Mouse (Mus musculus) neural tube, embryonic 15.5 days (tissue): Measurements from ENCODE around the gene Tmc2. TPM values are rescaled to one million over a fixed set of nuclear protein-coding genes. Genes with fewer than 3 reads are reported as not detected.

ENCODE experiments used
- ATAC-seq: fragments of 200-750 bp; cut with Nextera tagmentation; 2 replicates; pipeline ENCODE4 v1.8.0; 2017; ENCODE audit warnings: mild to moderate bottlenecking, moderate TSS enrichment, moderate library complexity; ENCODE audit not compliant: low FRiP score
- H3K27ac ChIP-seq: fragments of 300-500 bp; sonication (generic); replicated peaks from 2 replicates; pipeline ENCODE4 v1.5.1; 2015; ENCODE audit warnings: mild to moderate bottlenecking, inconsistent platforms
- H3K27me3 ChIP-seq: fragments of 300-500 bp; sonication (generic); replicated peaks from 2 replicates; pipeline ENCODE4 v1.6.1; 2015; ENCODE audit warnings: inconsistent platforms
- H3K36me3 ChIP-seq: fragments of 300-500 bp; sonication (generic); 2 replicates; pipeline ENCODE4 v1.6.1; 2015; ENCODE audit warnings: inconsistent platforms
- H3K4me1 ChIP-seq: fragments of 300-500 bp; sonication (generic); 2 replicates; pipeline ENCODE4 v1.6.1; 2015; ENCODE audit warnings: inconsistent platforms
- H3K4me2 ChIP-seq: fragments of 300-500 bp; sonication (generic); 2 replicates; pipeline ENCODE4 v1.6.1; 2015; ENCODE audit warnings: inconsistent platforms, mild to moderate bottlenecking, moderate library complexity
- H3K4me3 ChIP-seq: fragments of 300-500 bp; sonication (generic); replicated peaks from 2 replicates; pipeline ENCODE4 v1.5.1; 2015; ENCODE audit warnings: mild to moderate bottlenecking, inconsistent platforms
- H3K9ac ChIP-seq: fragments of 300-500 bp; sonication (generic); replicated peaks from 2 replicates; pipeline ENCODE4 v1.6.1; 2015; ENCODE audit warnings: mild to moderate bottlenecking, inconsistent platforms
- H3K9me3 ChIP-seq: fragments of 300-500 bp; sonication (generic); replicated peaks from 2 replicates; pipeline ENCODE4 v1.6.1; 2016; ENCODE audit warnings: inconsistent platforms
- WGBS: fragments of 180-500 bp; shearing (Covaris S2); methylation state at CpG from one replicate; pipeline ENCODE4 v1.1.7; 2015; ENCODE audit warnings: mixed read lengths; 5-methylcytosine and 5-hydroxymethylcytosine counted together
- polyA plus RNA-seq: library from polyadenylated mRNA; unstranded; fragments of >200 nt; fragmentation: Nextera tagmentation; extraction: Ambion mirVana; gene quantifications from 2 replicates; pipeline ENCODE4 v1.2.1, GENCODE M21; 2015

Tmc2 gene
- polyA plus RNA-seq, 1 experiment from 2014 or later, result not detected

DNA sequence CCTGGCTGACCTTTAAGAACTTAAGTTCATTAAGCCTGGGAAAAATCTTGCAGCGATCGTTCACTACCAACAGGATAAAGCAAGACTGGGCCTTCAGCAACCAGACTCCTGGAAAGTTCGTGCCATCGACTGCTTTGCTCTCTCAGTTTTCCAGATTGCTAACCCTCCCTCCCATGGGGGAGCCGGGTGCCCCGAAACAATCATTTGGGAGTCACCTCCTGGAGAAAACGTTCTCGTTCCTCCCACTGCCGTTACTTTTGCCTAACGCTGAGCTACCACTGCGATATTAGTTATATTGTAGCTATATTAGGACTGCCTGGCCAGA, 16.7 kb upstream of the Tmc2 start:
- Histone ChIP-seq H3K27ac (peak overlapping the region; percentile 98), H3K4me1 (peaks cover 30% of the 10 kb centered on the region), H3K9me3 (no peaks in the 10 kb centered on the region), H3K36me3 (peaks cover 28% of the 10 kb centered on the region), H3K4me2 (peak overlapping the region; percentile 77), H3K4me3 (peak overlapping the region; percentile 97), H3K27me3 (no peaks in the 10 kb centered on the region), H3K9ac (peak overlapping the region; percentile 98)
- under 1% methylated on average over 11 of the region's 11 CpGs for WGBS
- no peak for ATAC-seq

DNA sequence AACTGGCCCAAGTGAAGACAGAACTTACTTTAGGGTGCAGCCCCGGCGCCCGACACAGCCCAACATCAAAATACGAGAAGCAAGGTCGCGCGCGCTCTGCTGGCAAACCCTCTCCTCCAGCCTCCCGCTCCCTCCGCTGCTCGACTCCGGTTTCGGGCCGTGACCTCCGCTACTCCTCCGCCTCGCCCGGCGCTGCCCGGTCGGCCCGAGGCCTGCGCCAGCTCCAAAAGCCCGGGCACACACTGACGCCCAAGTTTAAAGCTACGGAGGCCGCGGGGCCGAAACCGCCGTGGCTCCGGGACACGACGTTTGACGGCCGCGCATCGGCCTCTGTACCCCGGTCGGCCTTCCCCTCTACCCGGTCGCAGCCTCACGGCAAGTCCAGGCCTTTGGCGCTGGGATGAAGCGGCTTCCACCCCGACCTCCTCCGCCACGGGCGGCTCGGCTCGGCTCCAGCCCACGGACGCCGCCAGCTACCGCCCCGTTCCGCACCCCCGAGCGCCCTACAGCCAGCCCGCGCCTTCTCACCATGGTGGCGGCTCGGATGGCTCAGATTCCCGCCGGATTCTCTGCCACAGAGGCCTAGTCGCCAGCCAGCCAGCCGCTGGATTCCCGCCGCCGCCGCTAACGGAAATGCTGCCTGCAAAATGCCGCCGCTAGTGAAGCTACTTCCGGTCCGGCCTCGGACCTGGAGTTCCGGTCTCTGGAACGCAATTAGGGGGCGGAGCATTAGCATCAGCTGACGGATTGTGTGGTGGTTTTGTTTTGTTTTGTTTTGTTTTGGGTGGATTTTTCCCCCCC, 16.1 kb upstream of the Tmc2 start, which contains the start of gene Snrpb:
Snrpb (minus strand) TSS at position 698 of the 801 bp plus-strand sequence.
- Histone ChIP-seq H3K4me1 (peaks cover 30% of the 10 kb centered on the region), H3K36me3 (peaks cover 22% of the 10 kb centered on the region), H3K27me3 (no peaks in the 10 kb centered on the region), H3K9ac (peak within 1 kb of the TSS; percentile 98), H3K27ac (peak within 1 kb of the TSS; percentile 98), H3K4me3 (peak within 1 kb of the TSS; percentile 97), H3K9me3 (no peaks in the 10 kb centered on the region), H3K4me2 (peak within 1 kb of the TSS; percentile 77)
- WGBS, result under 1% methylated on average over 77 of the region's 81 CpGs
- peak; percentile 96 for ATAC-seq

DNA sequence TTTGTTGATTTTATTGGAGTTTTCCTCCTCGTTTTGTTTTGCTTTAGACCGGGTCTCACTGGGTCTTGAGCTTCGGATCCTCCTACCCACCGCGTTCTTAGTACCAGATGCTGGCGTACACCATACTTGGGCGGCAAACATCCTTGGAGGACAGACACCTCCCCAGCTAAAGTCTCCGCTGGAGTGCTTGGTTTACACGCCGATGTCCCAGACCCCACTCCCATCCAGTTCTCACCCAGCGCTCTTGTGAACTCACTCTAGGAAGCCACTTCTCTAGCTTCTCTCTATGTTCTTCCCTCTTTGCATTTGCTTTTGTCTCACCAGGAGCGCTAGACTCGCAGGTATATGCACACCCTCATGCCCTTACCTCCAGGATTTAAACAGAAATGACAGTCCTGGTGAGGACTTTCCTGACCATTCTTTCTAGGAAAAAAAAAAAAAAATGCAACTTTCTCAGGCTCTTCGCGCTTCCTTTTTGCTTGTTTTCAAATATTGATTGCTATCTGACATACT, 15.4 kb upstream of the Tmc2 start:
- Histone ChIP-seq H3K9me3 (no peaks in the 10 kb centered on the region), H3K9ac (peak overlapping the region; percentile 46), H3K4me2 (peak overlapping the region; percentile 77), H3K36me3 (peaks cover 16% of the 10 kb centered on the region), H3K4me3 (peak overlapping the region; percentile 97), H3K27ac (peak overlapping the region; percentile 98), H3K4me1 (peaks cover 30% of the 10 kb centered on the region), H3K27me3 (no peaks in the 10 kb centered on the region)
- WGBS, result under 1% methylated on average over 15 of the region's 15 CpGs
- peak; percentile 78 for ATAC-seq

DNA sequence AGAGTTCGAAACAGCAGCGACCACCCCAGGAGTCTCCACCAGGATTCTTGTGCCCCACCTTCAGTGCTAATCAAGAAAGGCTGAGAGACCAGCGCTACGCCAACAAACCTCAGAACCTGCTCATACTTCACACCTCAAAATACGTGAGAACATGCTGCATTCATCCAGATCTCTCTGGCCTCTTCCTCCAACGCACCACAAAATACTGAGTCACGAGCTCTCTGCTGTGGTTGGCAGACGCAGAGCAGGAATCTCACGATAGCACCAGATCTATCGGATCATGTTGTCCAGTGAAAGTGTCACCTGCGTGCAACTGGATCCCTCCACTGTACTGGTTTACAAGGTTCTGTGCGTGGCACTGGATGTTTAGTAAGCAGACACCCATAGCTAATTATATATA, 6.6 kb upstream of the Tmc2 start:
- no peaks in the 10 kb centered on the region for H3K4me1 ChIP-seq
- ATAC-seq, result no peak
- no peak overlapping the region for H3K27ac ChIP-seq
- H3K9me3 ChIP-seq, result no peaks in the 10 kb centered on the region
- H3K4me2 ChIP-seq, result no peak overlapping the region
- H3K36me3 ChIP-seq, result no peaks in the 10 kb centered on the region
- no peaks in the 10 kb centered on the region for H3K27me3 ChIP-seq
- WGBS, result 91% methylated on average over 12 of the region's 12 CpGs
- no peak overlapping the region for H3K4me3 ChIP-seq
- H3K9ac ChIP-seq, result no peak overlapping the region

DNA sequence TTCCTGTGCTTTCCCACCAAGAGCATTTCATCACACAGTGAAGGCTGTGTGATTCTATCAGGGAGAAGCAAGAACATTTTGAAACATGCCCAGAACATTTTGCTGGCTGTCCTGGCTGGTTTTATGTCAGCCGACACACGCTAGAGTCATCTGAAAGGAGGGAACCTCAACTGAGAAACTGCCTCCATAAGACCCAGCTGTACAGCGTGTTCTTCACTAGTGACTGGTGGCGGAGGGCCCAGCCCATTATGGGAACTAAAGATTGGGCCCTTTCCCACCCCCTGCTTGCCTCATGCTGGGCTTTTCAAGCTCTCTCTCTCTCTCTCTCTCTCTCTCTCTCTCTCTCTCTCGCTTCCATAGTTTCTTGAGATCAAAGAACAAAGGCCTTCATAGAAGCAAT, 6.0 kb downstream of the Tmc2 start:
- no peak overlapping the region for H3K9ac ChIP-seq
- H3K27me3 ChIP-seq, result no peaks in the 10 kb centered on the region
- H3K4me3 ChIP-seq, result no peak overlapping the region
- H3K36me3 ChIP-seq, result no peaks in the 10 kb centered on the region
- no peak overlapping the region for H3K4me2 ChIP-seq
- 61% methylated on average over 5 of the region's 5 CpGs for WGBS
- no peak overlapping the region for H3K27ac ChIP-seq
- no peak for ATAC-seq
- H3K9me3 ChIP-seq, result 0 out of 2 replicates have a peak, but pooled peaks cover 7% of the 10 kb centered on the region
- no peaks in the 10 kb centered on the region for H3K4me1 ChIP-seq

DNA sequence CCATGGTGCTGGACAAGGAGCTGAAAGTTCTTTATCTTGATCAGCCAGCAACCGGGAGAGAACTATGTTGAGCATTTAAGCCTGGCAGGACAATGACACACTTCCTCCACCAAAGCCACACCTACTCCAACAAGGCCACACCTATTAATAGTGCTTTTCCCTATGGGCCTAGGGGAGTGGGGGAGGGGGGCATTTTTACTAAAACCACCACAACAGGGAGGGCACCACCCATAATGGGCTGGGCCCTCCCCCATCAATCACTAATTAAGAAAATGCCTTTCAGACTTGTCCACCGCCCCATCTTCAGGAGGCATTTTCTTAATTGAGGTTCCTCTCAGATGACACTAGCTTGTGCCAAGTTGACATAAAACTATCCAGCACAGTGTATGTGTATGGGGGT, 12.4 kb downstream of the Tmc2 start:
- Histone ChIP-seq H3K27ac (no peak overlapping the region), H3K4me1 (no peaks in the 10 kb centered on the region), H3K9me3 (no peaks in the 10 kb centered on the region), H3K9ac (no peak overlapping the region), H3K36me3 (no peaks in the 10 kb centered on the region), H3K4me2 (no peak overlapping the region), H3K27me3 (no peaks in the 10 kb centered on the region), H3K4me3 (no peak overlapping the region)
- no peak for ATAC-seq
- WGBS, result 76% methylated on average over 2 of the region's 2 CpGs

DNA sequence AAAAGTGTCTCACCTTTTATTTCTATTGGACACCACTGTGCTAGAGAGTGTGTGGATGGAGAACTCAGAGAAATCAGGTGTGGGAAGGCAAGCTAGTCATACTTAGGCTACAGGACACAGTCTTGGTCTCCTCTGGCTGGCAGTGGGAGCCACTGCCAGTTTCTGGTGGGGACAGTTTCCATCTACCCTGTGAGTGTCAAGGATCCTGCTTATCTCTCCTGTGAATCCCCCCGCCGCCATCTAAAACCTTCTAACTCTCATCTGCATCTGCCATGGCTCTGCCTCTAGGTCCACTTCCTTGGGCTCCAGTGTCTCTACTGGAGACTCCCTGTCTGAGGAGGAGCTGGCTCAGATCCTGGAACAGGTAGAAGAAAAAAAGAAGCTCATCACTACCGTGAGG, 13.0 kb downstream of the Tmc2 start:
- no peak overlapping the region for H3K27ac ChIP-seq
- no peak overlapping the region for H3K4me2 ChIP-seq
- 97% methylated on average over 3 of the region's 3 CpGs for WGBS
- no peak overlapping the region for H3K4me3 ChIP-seq
- no peaks in the 10 kb centered on the region for H3K9me3 ChIP-seq
- no peaks in the 10 kb centered on the region for H3K27me3 ChIP-seq
- H3K36me3 ChIP-seq, result no peaks in the 10 kb centered on the region
- no peak overlapping the region for H3K9ac ChIP-seq
- no peaks in the 10 kb centered on the region for H3K4me1 ChIP-seq
- ATAC-seq, result no peak

DNA sequence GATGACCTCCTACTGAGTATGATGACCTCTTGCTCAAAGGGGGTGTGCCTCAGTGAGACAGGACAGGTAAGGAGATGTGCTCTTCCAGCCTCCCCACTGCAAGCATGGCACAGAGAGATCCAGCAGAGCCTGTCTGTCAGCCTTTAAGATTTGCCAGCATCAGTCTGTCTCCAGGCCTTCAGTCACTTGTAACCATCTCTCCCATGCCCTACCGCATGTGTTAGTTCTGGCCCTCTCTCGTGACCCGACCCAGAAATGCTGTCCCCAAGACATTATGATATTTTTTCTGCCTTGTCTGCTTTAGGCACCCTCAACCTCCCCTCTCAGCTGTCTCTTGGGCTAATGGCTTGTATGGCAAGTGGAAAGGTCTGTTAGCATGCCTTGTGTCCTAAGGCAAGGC, 14.6 kb downstream of the Tmc2 start:
- WGBS, result 81% methylated on average over 3 of the region's 3 CpGs
- Histone ChIP-seq H3K27me3 (no peaks in the 10 kb centered on the region), H3K9ac (no peak overlapping the region), H3K4me2 (no peak overlapping the region), H3K27ac (no peak overlapping the region), H3K9me3 (no peaks in the 10 kb centered on the region), H3K4me1 (no peaks in the 10 kb centered on the region), H3K36me3 (no peaks in the 10 kb centered on the region), H3K4me3 (no peak overlapping the region)
- no peak for ATAC-seq

DNA sequence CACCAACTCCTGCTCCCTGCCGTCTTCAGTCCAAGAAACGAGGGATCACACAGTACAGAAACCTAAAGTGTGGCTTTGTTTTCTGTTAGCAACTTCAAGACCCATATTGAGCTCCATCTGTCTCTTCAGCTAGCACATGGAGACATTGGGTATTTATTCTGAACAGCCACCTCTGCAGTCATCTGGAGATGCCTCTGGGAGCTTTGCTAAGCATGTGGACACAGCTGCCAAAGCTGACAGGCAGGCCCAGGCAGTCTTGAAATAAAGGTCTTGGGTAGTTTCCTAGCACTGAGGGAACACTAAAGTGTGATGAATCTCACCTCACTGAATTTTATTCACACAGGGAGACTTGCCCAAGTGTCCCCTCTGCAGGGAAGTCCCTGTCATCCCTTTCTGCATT, 16.6 kb downstream of the Tmc2 start:
- no peak overlapping the region for H3K4me3 ChIP-seq
- H3K9me3 ChIP-seq, result no peaks in the 10 kb centered on the region
- no peak overlapping the region for H3K9ac ChIP-seq
- no peaks in the 10 kb centered on the region for H3K36me3 ChIP-seq
- H3K27ac ChIP-seq, result no peak overlapping the region
- no peaks in the 10 kb centered on the region for H3K27me3 ChIP-seq
- no peak for ATAC-seq
- WGBS, result 93% methylated on average over 2 of the region's 2 CpGs
- no peaks in the 10 kb centered on the region for H3K4me1 ChIP-seq
- no peak overlapping the region for H3K4me2 ChIP-seq

DNA sequence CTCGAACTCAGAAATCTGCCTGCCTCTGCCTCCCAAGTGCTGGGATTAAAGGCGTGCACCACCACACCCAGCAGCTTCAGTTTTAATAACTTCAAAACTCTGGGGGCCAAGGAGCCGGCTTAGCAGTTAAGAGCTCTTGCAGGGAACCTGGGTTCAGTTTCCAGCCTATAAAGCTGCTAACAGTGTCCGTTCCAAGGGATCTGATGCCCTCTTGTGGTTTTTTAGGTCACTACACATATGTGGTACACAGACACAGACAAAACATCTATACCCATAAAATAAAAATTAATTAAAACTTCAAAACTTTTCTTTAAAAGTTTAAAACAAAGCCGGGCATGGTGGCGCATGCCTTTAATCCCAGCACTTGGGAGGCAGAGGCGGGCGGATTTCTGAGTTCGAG, 51.9 kb downstream of the Tmc2 start:
- Histone ChIP-seq H3K36me3 (no peaks in the 10 kb centered on the region), H3K27ac (no peak overlapping the region), H3K9ac (no peak overlapping the region), H3K4me1 (no peaks in the 10 kb centered on the region), H3K9me3 (no peaks in the 10 kb centered on the region), H3K4me3 (no peak overlapping the region), H3K4me2 (no peak overlapping the region), H3K27me3 (no peaks in the 10 kb centered on the region)
- no peak for ATAC-seq
- 47% methylated on average over 9 of the region's 9 CpGs for WGBS

DNA sequence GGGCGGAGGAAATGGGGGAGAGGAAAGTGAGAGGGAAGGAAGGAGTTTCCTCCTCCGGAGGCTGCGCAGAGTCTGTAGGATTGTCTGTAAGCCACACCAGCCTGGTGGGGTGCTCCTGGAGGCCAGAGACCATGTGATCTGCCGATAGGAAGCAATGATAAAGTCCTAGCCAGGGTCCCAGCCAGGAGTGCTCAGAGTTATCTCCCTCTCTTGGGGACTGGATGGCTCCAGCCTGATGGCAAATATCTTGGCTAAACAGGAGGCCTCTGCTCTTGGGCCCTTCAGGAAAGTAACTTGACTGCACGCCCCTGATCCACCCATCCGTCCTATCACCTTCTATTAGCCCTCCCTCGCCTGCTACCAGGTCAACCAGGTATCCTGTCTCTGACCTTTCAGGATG, 53.2 kb downstream of the Tmc2 start:
- Histone ChIP-seq H3K9ac (no peak overlapping the region), H3K27ac (no peak overlapping the region), H3K4me3 (no peak overlapping the region), H3K9me3 (no peaks in the 10 kb centered on the region), H3K4me1 (no peaks in the 10 kb centered on the region), H3K36me3 (no peaks in the 10 kb centered on the region), H3K27me3 (no peaks in the 10 kb centered on the region), H3K4me2 (no peak overlapping the region)
- WGBS, result 85% methylated on average over 7 of the region's 7 CpGs
- no peak for ATAC-seq

DNA sequence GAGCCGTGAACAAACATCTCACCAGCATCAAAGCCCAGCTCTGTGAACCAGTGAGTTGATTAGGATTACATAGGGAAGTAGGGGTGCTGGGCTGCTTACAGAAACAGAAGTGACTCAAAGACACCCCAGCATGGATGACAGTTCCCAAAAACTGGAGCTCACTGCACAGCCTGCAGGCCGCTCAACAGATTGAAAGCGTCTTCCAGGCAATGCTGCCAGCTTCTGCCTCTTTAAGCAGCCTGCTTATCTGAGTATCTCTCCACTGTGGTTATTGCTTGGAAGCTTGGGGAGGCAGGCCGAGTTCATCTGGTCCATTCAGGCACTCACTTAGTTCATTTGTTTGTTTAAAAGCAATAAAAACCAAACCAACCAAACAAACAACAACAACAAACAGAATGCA, 61.8 kb downstream of the Tmc2 start:
- H3K27ac ChIP-seq, result no peak overlapping the region
- H3K9me3 ChIP-seq, result no peaks in the 10 kb centered on the region
- no peak overlapping the region for H3K4me3 ChIP-seq
- ATAC-seq, result no peak
- no peaks in the 10 kb centered on the region for H3K27me3 ChIP-seq
- H3K36me3 ChIP-seq, result no peaks in the 10 kb centered on the region
- no peak overlapping the region for H3K4me2 ChIP-seq
- 80% methylated on average over 4 of the region's 4 CpGs for WGBS
- no peak overlapping the region for H3K9ac ChIP-seq
- H3K4me1 ChIP-seq, result no peaks in the 10 kb centered on the region
